Mouse (Mus musculus) c-Kit-negative CD71-positive TER-119-positive erythroid progenitor cells, embryonic 14.5 days (primary cell): ENCODE measurements around the gene Lipa.

Experiments
- DNase-seq: peaks from one replicate; pipeline ENCODE4 v3.0.0-alpha.2; 2013; ENCODE audit warnings: low read depth, low spot score

Gene Lipa

GRCm38 (mm10) chr19:34468216-34468615 is 59.1 kb downstream of the Lipa start:
- DNase-seq: no peak

- DNase-seq: no peak
Measured at GRCm38 (mm10) chr19:34464453-34464852, 62.8 kb downstream of the Lipa start.

GRCm38 (mm10) chr19:34461451-34462019 is 65.7 kb downstream of the Lipa start:
- no peak for DNase-seq

- DNase-seq: no peak
Measured at GRCm38 (mm10) chr19:34450784-34451370, 76.4 kb downstream of the Lipa start.

GRCm38 (mm10) chr19:34448851-34449250 is 78.4 kb downstream of the Lipa start:
- DNase-seq: no peak

GRCm38 (mm10) chr19:34445410-34446012 is 81.8 kb downstream of the Lipa start:
- no peak for DNase-seq

GRCm38 (mm10) chr19:34444785-34445184 is 82.5 kb downstream of the Lipa start:
- no peak for DNase-seq
